Mouse (Mus musculus) kidney, adult 2 months (tissue): ENCODE measurements at regions not wholly inside any gene's neighbourhood (a gene's known extent, or its start where the extent isn't known, plus 50 kb on each side); places are given as distances from the start of the nearest gene placed in this dataset.

Experiments
- DNase-seq: peaks from one replicate; pipeline ENCODE4 v3.0.0; 2021
- H3K27ac ChIP-seq: fragments of 200-500 bp; 2 replicates; pipeline ENCODE4 v1.5.1; 2012; ENCODE audit warnings: low read depth, low read length, control low read depth, inconsistent platforms; ENCODE audit not compliant: insufficient read depth
- H3K27me3 ChIP-seq: fragments of 200-500 bp; replicated peaks from 2 replicates; pipeline ENCODE4 v1.6.1; 2012; ENCODE audit warnings: mild to moderate bottlenecking, moderate library complexity, low read length, inconsistent platforms; ENCODE audit not compliant: control insufficient read depth, insufficient read depth
- H3K36me3 ChIP-seq: fragments of 200-500 bp; 2 replicates; pipeline ENCODE4 v1.6.1; 2012; ENCODE audit warnings: mild to moderate bottlenecking, moderate library complexity, low read length, inconsistent platforms; ENCODE audit not compliant: control insufficient read depth, insufficient read depth
- H3K4me1 ChIP-seq: fragments of 200-500 bp; 2 replicates; pipeline ENCODE4 v1.6.1; 2011; ENCODE audit warnings: low read length; ENCODE audit not compliant: control insufficient read depth, insufficient read depth
- H3K4me3 ChIP-seq: fragments of 200-500 bp; 2 replicates; pipeline ENCODE4 v1.5.1; 2011; ENCODE audit warnings: mild to moderate bottlenecking, low read depth, low read length, control low read depth; ENCODE audit not compliant: insufficient read depth
- CTCF ChIP-seq: fragments of 200-500 bp; conservative IDR thresholded peaks from 2 replicates; pipeline ENCODE4 v1.5.1; 2011; ENCODE audit warnings: low read depth, mild to moderate bottlenecking, control low read depth, low read length, moderate library complexity, mixed read lengths; ENCODE audit not compliant: insufficient read depth, insufficient read length
- POLR2A ChIP-seq: fragments of 200-500 bp; IDR thresholded peaks from one replicate; pipeline ENCODE4 v1.6.1; 2011; ENCODE audit warnings: low read depth, low read length, control low read depth
- WGBS: fragments of 180-500 bp; shearing (Covaris S2); methylation state at CpG from one replicate; pipeline ENCODE4 v1.1.7; 2018; 5-methylcytosine and 5-hydroxymethylcytosine counted together

GRCm38 (mm10) chr2:77358176-77358575 is 77.8 kb upstream of the Sestd1 start:
- Histone ChIP-seq H3K36me3 (no peaks in the 10 kb centered on the region), H3K4me1 (no peaks in the 10 kb centered on the region), H3K27me3 (no peaks in the 10 kb centered on the region), H3K27ac (no peak overlapping the region), H3K4me3 (no peak overlapping the region)
- 75% methylated on average over 6 of the region's 6 CpGs for WGBS
- DNase-seq, result no peak
- TF ChIP-seq POLR2A (no peak), CTCF (no peak)

GRCm38 (mm10) chr2:77356798-77357197 is 76.4 kb upstream of the Sestd1 start:
- Histone ChIP-seq H3K27me3 (no peaks in the 10 kb centered on the region), H3K4me1 (no peaks in the 10 kb centered on the region), H3K27ac (no peak overlapping the region), H3K4me3 (no peak overlapping the region), H3K36me3 (no peaks in the 10 kb centered on the region)
- 59% methylated on average over 10 of the region's 10 CpGs for WGBS
- no peak for DNase-seq
- TF ChIP-seq CTCF, result no peak
- TF ChIP-seq POLR2A, result no peak

GRCm38 (mm10) chr2:77351987-77352628 is 71.7 kb upstream of the Sestd1 start:
- Histone ChIP-seq H3K36me3 (no peaks in the 10 kb centered on the region), H3K27ac (no peak overlapping the region), H3K4me1 (no peaks in the 10 kb centered on the region), H3K27me3 (no peaks in the 10 kb centered on the region), H3K4me3 (no peak overlapping the region)
- TF ChIP-seq CTCF (no peak), POLR2A (no peak)
- DNase-seq, result no peak
- WGBS, result 65% methylated on average over 8 of the region's 8 CpGs

- Histone ChIP-seq H3K4me3 (no peak overlapping the region), H3K27ac (no peak overlapping the region), H3K27me3 (no peaks in the 10 kb centered on the region), H3K4me1 (no peaks in the 10 kb centered on the region), H3K36me3 (no peaks in the 10 kb centered on the region)
- WGBS, result 97% methylated on average over 5 of the region's 5 CpGs
- TF ChIP-seq CTCF, result no peak
- TF ChIP-seq POLR2A, result no peak
- DNase-seq, result no peak
Measured at GRCm38 (mm10) chr2:77347027-77347426, 66.6 kb upstream of the Sestd1 start.

- Histone ChIP-seq H3K4me3 (no peak overlapping the region), H3K27me3 (no peaks in the 10 kb centered on the region), H3K36me3 (no peaks in the 10 kb centered on the region), H3K27ac (no peak overlapping the region), H3K4me1 (no peaks in the 10 kb centered on the region)
- TF ChIP-seq POLR2A (no peak), CTCF (peak; percentile 50; the same call in 1 of the 2 replicates)
- no peak for DNase-seq
- 90% methylated on average over 16 of the region's 16 CpGs for WGBS
Measured at GRCm38 (mm10) chr2:77343736-77344440, 63.5 kb upstream of the Sestd1 start.

GRCm38 (mm10) chr2:77342416-77342815 is 62.0 kb upstream of the Sestd1 start:
- no peak overlapping the region for H3K27ac ChIP-seq
- WGBS, result 40% methylated on average over 2 of the region's 2 CpGs
- H3K36me3 ChIP-seq, result no peaks in the 10 kb centered on the region
- no peak for DNase-seq
- no peaks in the 10 kb centered on the region for H3K4me1 ChIP-seq
- H3K27me3 ChIP-seq, result no peaks in the 10 kb centered on the region
- H3K4me3 ChIP-seq, result no peak overlapping the region
- TF ChIP-seq CTCF (no peak), POLR2A (no peak)

GRCm38 (mm10) chr2:77341575-77342332 is 61.4 kb upstream of the Sestd1 start:
- H3K4me3 ChIP-seq, result no peak overlapping the region
- H3K27ac ChIP-seq, result no peak overlapping the region
- no peaks in the 10 kb centered on the region for H3K4me1 ChIP-seq
- peak; percentile 96 for DNase-seq
- TF ChIP-seq CTCF (peak; percentile 100; the same call in 1 of the 2 replicates), POLR2A (no peak)
- no peaks in the 10 kb centered on the region for H3K27me3 ChIP-seq
- WGBS, result 34% methylated on average over 12 of the region's 12 CpGs
- H3K36me3 ChIP-seq, result no peaks in the 10 kb centered on the region
